Mouse (Mus musculus) c-Kit-positive CD71-positive TER-119-positive erythroid progenitor cells, embryonic 14.5 days (primary cell): ENCODE results near the gene 4931428F04Rik.
A peak's percentile ranks its signal among the peaks of the same experiment; 100 is the strongest.
"Not testable (repeated sequence)": the region's sequence is repeated elsewhere in the genome, so short reads cannot be mapped to it uniquely, and the experiment has no call there.

ENCODE experiments used
- DNase-seq: peaks from one replicate; pipeline ENCODE4 v3.0.0-alpha.2; 2013; ENCODE audit warnings: low spot score

Gene 4931428F04Rik

DNA sequence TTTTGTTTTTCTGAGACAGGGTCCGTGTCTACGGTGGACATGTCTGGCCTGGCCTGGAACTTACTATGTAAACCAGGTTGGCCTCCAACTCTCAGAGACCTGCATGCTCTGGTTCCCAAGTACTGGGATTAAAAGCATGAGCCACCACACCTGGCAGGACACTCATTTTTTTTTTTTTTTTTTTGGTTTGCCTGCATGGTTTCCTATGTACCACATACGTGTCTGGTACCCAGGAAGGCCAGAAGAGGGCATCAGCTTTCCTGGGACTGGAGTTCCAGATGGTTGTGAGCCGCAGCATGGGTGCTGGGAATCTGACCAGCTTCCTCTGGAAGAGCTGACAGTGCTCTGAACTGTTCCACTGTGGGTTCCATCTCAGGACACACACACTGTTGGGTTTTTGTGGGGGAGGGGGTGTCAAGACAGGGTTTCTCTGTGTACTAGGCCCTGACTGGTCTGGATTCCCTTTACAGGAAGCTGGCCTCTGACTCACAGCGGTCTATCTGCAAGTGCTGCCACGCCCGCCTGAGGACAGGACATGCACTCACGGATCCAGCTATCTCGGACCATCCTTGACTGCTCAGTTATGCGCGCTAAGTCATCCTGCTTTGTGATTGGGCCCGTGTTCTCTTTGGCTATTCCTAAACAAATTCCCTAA is 28.2 kb downstream of the 4931428F04Rik start:
- DNase-seq = no peak

DNA sequence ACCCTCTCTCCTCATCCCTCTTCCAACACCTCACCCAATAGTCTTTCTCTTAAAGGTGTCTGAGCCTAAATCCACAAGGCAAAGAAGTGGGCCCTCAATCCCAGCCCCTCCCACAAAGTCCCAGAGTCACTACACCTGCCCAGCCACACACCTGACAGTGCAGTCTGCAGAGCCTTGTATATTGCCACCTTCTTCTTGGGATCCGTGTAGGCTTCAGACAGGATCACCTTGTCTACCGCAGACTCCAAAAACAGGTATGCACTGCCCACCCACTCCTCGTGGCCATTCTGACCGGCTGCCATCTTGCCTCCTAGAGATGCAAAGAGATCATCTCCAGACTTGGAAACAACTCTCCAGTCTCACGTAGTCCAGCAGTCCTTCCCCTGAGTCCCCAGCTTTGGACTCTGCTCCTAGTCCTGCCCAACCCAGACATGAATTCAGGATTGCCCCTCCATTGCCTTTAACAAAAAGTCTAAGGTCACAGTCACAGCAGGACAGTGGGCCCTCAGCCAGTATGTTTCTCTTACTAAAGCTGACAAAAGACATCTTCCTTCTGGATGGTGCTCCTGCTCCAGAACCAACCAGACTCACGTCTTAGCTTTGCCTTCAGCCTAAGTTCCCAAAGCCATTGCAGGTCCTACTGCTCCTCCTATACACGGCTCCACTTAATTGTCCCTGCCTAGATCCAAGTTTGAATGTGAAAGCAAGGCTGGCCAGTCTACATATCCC is 29.1 kb downstream of the 4931428F04Rik start:
- no peak for DNase-seq

DNA sequence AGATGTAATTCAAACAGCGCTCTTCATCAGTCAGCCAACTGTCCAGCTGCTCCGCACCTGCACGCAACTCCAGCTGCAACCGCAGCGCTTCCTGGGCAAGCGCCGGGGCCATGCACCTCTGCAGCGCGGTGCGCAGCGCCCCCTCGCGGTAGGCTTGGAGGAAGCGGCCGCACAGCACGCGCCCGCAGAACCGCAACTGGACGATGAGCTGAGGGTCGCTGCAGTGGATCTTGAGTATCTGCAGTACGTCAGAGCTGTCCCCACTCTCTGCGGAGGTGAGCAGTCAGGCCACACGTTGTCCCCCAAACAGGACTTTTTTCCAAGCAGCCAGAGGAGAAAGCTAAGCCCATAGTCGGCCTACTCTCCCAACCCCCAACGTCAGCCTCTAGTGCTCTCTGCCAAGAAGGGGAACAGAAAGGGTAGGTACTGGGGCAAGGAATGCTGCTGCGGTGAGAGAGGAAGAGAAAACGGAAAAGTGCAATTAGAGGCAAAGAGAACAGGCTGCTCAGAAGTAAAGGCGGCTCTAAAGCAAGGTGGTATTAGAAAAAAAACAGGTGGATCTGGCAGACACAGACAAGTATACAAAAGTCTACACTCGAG is 29.8 kb downstream of the 4931428F04Rik start:
- DNase-seq = peak; percentile 65

- DNase-seq = no peak
These were observed 30.5 kb downstream of the 4931428F04Rik start for GRCm38 (mm10) chr8:105258911-105259720.

DNA sequence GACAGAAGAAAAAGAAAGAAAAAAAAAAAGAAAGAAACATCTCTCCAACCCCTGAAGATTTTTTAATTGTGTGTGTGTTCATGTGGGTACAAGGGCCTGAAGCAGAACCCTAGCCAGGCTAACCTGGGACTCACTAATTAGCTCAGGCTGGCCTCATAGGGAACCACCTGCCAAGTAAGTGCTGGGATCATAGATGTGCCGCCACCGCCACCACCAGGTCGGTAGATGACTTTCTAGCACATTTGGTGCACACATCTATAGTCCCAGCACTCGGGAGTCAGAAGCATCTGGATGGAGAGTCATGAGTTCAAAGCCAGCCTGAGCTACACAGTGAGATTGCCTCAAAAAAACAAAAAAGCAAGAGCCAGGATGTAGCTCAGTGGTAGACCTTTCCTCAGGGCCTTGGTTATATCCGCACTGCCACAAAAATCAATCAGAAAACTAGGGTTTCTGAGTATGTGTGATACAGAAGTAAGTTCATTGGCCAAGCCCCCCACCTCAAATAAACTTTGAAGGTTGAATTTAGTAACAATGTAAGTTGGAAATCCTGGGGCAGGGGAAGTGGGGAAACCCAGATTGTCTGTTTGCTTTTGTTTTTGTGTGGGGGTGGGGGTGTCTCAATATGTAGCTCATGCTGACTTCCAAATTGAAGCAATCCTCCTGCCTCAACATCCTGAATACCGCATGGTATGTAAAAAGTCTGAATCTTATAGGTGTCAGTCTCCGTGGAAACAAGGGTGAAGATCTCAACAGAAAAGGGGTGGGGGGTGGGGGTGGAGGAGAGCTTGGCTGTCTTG is 32.1 kb downstream of the 4931428F04Rik start:
- no peak for DNase-seq

- DNase-seq = peak; percentile 79
These were observed 34.7 kb downstream of the 4931428F04Rik start, which contains the start of gene B3gnt9 for GRCm38 (mm10) chr8:105254966-105255350. Gene B3gnt9, minus strand, starts transcription at chr8:105255153.

GRCm38 (mm10) chr8:105254152-105254965 is 35.3 kb downstream of the 4931428F04Rik start:
- DNase-seq = peak; percentile 81

GRCm38 (mm10) chr8:105253766-105254151 is 35.9 kb downstream of the 4931428F04Rik start:
- no peak for DNase-seq

DNA sequence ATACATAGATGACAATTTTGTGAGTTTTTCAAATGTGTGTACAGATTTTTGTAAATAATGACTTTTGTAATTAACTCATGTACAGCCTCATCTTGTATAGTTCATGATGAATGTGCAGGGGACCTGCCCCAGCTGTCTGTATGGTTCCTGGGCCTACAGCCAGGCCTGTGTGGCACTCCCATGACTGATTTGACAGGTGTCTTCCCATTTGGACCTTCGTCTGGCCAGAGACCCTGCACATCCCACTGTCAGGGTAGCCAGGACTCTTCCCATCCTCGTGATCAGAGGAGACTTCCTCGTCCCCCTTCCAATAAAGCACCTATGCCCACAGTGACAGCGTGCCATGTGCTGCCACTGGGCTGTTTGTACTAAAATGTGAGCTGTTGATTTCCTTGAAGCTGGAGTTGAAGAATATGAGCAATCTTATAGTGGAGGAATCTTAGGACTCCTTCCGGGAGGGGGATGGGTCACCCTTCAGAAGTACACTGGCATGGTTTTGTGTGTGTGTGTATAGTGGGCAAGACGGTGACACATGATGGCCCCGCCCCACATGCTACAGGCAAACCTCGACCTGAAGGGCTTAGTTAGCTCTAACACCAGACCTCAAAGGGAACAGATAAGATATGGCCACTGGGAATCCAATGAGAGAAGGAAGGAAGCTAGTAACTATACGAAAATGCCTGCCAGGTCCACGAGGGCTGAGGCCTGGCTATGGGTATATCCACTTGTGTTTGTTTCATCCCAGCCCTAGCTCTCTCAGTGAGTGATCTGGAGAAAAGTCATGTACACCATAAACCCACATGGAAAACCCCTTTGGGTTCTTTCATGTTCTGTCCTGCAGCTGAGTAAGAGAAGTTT is 36.8 kb downstream of the 4931428F04Rik start:
- DNase-seq = no peak

DNA sequence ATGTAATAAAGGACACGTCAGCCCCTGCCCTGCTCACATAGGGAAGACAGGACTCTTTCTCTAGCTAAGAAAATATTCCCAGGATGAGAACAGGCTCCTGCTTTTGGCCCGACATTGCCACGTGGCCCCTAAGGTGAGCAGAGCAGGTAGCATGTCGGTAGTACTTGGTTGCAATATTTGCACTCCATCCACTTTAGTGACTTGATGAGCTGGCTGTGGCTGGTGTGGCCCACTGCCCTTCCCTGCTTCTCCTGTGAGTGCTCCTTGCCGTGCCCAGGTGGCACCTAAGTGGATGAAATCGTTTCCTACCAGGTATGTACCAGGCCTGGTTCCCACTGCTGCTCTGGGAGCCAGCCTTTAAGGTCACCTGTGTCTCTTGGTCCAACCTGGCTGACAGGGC is 37.7 kb downstream of the 4931428F04Rik start:
- DNase-seq = no peak

DNA sequence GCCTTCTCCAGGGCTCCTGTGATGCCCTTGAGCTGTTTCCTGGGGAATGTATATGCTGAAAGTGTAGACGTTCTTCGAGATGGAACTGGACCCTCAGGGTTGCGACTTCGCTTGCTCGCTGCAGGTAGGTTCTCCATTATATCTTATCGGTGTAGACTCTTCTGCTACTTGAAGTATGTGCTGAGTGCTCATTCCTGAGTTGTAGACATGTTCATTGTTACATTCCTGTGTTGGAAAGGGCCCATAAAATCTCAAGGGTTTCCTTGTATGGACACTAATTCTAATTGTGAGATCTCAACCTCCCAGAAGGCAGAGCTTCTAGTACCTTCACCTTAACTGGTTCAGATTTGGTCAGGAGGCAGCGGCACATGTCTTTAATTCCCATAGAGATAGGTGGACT is 48.6 kb downstream of the 4931428F04Rik start:
- DNase-seq = no peak

DNA sequence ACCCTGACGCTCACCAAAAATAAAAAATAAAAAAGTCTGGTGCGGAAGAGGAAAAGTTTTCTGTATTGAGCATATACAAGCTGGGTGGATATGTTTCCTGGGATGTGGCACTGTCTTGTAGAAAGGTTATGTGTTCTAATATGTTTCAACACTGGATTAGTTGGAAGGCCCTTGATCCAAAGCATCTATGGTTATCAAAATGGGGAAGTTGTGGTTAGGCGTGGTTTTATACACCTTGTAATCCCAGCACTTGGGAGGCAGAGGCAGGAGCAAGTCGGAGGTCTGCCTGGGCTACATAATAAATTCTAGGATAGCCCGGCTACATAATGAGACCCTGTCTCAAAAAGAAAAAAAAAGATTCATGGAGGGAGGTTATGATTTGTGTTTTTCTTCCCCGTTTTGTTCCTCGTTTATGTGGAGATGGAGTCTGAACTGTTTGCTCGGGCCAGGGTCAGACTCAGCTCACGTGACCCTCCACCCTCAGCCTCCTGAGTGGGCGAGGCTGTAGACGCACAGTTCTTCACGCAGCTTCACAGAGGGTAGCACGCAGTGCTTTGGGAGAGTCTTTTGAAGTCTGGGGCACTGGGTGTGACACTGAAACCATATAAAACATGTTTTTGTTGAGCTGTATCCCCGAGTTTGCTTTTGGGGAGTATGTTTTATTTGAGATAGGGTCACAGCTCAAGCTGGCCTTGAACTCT is 52.1 kb downstream of the 4931428F04Rik start:
- DNase-seq = no peak

GRCm38 (mm10) chr8:105235206-105235605 is 54.5 kb downstream of the 4931428F04Rik start:
- DNase-seq = no peak

GRCm38 (mm10) chr8:105233126-105233935 is 56.3 kb downstream of the 4931428F04Rik start:
- DNase-seq = peak; percentile 26

- DNase-seq = not testable (repeated sequence)
These were observed 57.4 kb downstream of the 4931428F04Rik start for GRCm38 (mm10) chr8:105232321-105232693.

GRCm38 (mm10) chr8:105231503-105232320 is 58.0 kb downstream of the 4931428F04Rik start:
- DNase-seq = no peak
